Mouse (Mus musculus) regulatory T cell (primary cell): ENCODE results near the gene Snx15.

Experiments
- in situ Hi-C: fragments of 300-600 bp; cut with MboI, MseI; formaldehyde crosslinking; loops from one replicate; pipeline ENCODE4 v1.15.1; 2025; ENCODE audit warnings: high pct_unique_total_duplicates

Gene Snx15

DNA sequence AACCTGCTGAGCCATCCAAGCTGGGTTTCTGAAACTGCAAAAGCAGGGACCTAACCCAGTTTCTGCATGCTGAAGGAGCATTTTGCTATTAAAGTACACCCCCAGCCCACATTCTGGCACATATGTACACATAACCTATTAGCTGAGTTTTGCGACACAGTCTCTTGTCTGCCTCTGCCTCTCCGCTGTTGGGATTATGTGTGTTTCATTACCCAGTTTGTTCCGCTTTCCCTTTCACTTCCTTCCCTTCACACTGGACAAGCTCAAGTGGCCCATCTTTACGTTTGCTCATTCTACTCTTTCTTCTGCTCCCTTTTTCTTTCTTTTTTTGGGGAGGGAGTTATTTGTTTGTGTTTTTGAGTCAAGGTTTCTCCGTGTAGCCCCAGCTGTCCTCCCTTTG, 54.2 kb downstream of the Snx15 start:
- in situ Hi-C loops: loop anchor here (10.0 kb wide), 1 partner anchor 901 kb away; the partner anchor contains the start of genes Plcb3 and Ppp1r14b

DNA sequence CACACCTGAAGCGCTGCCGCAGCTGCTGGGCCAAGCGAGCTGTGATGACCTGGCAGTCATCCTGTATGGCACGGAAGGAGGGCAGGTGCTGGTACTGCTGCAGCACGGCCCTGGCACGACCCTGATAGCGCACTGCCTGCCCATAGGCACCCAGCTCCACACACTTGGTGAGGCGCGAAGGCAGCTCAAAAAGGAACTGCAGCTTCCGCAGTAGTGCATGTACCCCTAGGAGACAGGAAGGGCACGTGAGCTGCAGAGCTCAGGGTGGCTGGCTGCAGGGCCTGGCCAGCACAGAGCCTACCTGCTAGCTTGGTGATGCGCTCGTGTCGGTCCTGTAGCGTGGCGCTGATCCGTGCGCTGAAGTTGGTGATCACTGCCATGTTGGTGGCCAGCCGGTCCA, 56.8 kb downstream of the Snx15 start:
- in situ Hi-C loops: loop anchor here (10.0 kb wide), 1 partner anchor 904 kb away; the partner anchor contains the start of genes Plcb3 and Ppp1r14b

DNA sequence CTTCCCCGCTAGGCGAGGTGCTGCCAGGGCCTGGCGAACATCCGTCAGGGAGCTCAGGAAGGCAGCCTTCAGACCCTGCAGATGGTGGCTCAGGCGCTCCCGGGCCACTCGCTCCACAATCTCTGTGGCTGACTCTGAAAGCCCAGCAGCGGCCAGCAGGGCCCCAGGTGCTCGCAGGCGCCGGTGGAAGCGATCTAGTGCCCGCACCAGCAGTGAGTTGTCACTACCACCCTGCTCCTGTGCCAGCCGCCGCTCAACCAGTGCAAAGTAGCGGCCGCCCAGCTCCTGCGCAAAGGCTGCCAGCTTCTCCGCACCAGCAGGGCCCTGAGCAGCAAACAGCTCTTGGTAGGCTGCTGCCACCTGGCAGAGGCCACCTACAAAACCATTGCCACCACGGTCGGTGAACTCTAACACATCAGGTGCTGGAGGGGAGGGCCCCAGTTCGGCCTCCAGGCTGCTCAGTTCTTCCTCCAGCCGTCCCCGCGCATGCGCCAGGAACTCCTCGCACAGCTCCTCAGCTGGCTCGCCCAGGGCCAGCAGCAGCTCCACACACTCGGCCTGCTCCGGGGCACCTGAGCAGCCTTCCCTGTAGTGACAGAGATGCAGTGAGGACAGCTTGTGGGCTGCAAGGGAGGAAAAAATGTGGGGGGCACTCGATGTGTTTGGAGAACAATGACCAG, 57.4 kb downstream of the Snx15 start:
- in situ Hi-C loops: loop anchor here (10.0 kb wide), 1 partner anchor 904 kb away; the partner anchor contains the start of genes Plcb3 and Ppp1r14b

DNA sequence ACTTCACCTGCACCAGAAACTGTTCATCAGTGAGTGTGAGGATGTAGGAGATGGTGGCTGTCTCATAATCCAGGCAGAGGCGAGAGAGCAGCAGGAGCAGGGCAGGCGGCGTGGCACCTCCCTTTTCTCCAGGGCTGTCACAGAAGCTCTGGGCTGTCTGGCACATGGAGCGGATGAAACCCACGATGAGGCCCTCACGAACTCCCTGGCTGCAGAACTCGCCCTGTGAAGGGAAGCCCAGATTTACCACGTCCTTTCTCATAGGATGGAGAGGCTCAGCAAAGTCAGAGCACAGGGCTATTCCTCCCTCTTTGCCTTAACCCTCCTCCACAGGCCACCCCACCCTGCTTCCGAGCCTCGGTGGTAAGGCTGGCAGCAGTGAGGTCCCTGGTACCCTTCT, 58.3 kb downstream of the Snx15 start:
- in situ Hi-C loops: loop anchor here (5.0 to 10.0 kb wide), 2 partner anchors 108 to 905 kb away; partner anchors contain the start of genes Plcb3, Pola2 and Ppp1r14b
